Mouse (Mus musculus): ENCODE measurements around the gene Duoxa1. TPM values are rescaled to one million over a fixed set of nuclear protein-coding genes. Genes with fewer than 3 reads are reported as not detected.
"Not testable (repeated sequence)": the region's sequence is repeated elsewhere in the genome, so short reads cannot be mapped to it uniquely, and the experiment has no call there.

The Duoxa1 gene
- total RNA-seq (2014; fragmentation: Nextera tagmentation) = not detected in 2 replicates
- total RNA-seq (2017) = not detected in 2 replicates

GRCm38 (mm10) chr2:122313536-122313935 is at the start of gene Duoxa1:
Gene Duoxa1 (minus strand): TSS chr2:122313730.
- ATAC-seq (replicated peaks; ENCODE audit: low FRiP score, low TSS enrichment, poor library complexity, severe bottlenecking) = no peak

DNA sequence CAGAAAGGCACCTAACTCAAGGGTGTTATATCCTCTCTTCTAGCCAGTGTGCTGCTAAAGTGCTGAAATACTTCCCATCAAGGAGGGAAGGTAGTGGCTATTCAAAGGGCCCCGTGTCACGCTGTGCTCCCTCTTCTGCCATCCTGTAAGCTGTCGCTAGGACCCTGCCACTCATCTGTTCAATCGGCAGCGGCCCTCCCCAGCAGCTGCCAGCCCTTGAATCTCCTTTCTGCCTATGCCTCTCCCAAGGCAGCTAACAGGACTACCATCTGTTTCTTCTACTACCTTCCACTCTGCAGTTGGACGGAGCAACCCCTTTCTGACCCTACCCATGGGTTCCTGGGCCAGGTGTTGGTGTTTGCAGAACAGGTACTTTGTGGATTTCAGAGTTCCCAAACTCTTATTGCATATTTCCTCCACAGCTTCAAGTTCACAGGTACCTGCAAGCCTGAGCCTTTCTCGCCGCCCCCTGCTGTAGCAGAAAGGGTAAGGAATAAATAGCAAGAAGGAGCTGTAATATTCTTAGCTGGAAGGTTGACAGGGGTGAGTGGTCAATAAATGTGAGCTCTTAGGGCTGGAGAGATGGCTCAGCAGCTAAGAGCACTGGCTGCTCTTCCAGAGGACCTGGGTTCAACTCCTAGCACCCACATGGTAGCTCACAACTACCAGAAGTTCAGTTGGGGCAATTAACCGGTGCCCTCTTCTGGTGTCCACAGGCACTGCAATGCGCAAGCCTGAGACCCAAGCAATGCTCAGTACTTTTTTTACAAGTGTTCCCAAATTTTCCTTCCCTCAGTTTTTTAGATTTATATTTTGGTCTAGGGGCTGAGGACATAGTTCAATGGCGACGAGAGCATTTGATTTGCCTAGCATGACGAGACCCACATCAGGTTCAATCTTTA is 49.3 kb upstream of the Duoxa1 start:
- ATAC-seq (replicated peaks; ENCODE audit: low FRiP score, low TSS enrichment, poor library complexity, severe bottlenecking) = no peak

GRCm38 (mm10) chr2:122361868-122362621 is 48.5 kb upstream of the Duoxa1 start:
- ATAC-seq (replicated peaks; ENCODE audit: low FRiP score, low TSS enrichment, poor library complexity, severe bottlenecking) = no peak

DNA sequence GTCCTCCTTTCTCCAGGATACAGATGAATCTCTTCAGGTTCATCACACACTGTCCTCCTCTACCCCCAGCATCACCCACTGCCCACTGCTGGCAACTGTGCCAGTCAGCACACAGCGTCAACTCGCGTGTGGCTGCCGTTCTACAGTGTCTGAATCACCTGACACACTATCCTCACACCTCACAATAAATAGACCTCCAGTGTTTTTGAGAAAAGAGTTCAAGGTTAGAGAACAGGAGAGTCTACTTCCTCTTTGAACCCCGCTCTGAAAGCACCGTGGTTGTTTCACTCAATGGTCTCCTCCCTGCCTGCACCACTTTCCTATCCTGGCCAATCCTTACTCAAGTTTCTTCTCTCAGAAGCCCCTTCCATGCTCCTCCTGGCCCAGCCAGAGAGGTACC is 47.7 kb upstream of the Duoxa1 start:
- no peak for ATAC-seq (replicated peaks; ENCODE audit: low FRiP score, low TSS enrichment, poor library complexity, severe bottlenecking)

DNA sequence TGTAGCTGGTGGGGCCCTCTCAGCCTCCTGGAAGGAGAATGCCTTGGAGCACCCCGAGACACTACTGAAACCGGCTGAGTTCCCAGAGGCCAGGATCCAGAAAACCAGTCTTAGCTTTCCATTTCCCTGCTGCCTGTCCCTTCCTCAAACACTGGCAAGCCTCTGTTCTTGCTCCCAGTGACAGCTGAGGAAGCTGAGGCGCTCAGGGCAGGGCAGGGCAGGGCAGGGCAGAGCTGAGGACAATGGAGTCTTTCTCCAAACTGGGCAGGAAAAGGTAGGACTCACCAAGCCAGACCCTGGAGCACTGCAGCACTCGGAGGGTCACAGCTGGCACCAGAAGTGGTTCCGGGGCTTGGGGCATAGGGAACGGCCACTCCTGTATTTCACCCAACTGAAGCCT is 46.8 kb upstream of the Duoxa1 start:
- ATAC-seq (replicated peaks; ENCODE audit: low FRiP score, low TSS enrichment, poor library complexity, severe bottlenecking) = no peak

DNA sequence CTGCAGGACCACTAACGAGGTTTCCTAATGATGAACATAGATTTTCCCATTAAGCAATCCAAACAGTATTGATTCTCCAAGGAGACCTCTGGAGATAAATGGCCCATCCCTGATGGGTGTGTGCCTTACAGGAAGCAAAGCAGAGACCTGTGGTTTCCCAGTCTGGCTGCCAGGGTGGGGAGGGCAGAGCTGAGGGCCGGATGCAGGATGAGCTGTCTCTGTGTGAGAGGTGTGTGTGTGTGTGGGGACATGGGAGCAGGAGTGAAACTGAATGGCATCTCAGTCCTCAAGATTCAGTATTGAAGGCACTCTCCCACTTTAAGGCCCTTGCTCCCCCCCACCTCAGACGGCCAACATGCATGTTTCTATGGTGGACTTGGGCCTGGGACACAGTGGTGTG is 42.7 kb upstream of the Duoxa1 start:
- ATAC-seq (replicated peaks; ENCODE audit: low FRiP score, low TSS enrichment, poor library complexity, severe bottlenecking) = no peak

DNA sequence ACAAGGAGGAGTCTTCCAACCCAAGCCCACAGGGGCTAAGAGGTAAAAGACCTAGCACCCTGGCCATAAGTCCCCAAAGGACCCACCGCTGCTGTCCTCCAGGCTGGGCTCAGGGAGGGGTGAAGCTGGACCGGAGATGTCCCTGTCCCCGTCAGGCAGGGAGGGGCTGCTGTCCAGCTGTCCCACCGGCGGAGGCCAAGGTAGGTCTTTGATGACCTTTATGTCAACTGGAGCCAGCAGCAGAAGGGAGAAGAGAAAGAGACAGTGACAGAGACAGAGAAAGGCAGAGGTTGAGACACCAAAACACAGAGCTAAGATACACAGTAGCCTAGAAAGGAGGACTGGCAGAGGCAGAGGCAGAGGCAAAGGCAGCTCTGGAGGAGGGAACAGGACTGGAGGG is 41.9 kb upstream of the Duoxa1 start:
- no peak for ATAC-seq (replicated peaks; ENCODE audit: low FRiP score, low TSS enrichment, poor library complexity, severe bottlenecking)

DNA sequence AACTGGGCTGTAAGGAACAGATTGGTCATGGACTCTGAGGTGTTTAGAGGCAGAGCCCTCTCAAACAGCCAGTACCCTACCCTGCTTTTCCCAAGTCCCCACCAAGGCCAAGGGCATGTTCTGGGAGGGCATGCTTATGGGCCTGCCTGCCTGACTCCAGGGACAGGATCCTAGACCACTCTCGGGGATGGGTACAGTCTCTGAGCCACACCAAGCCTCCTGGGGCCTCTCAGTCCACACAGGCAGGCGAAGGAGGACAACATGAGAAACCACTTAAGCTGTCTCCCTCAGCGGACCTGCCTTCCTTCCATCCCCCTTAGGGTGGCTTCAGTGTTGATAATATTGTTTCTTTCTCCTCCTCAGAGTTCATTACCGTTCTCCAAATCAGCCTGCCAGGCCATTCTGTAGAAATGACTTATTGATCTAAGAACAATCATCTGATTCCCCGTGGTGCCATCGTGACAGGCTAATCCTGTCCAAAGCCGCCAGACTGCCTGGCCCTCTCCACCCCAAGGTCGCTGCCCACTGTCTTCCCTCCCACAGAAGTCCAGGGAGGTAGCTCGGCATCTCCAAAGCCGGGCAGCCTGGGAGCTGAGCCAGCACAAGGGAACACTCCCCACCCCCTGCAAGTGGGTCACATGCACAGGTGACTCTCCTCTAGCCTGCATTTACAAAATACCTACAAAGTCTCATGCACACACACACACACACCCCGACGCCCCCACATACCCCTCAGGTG is 40.8 kb upstream of the Duoxa1 start:
- ATAC-seq (replicated peaks; ENCODE audit: low FRiP score, low TSS enrichment, poor library complexity, severe bottlenecking) = no peak

GRCm38 (mm10) chr2:122353765-122354164 is 40.2 kb upstream of the Duoxa1 start:
- no peak for ATAC-seq (replicated peaks; ENCODE audit: low FRiP score, low TSS enrichment, poor library complexity, severe bottlenecking)

DNA sequence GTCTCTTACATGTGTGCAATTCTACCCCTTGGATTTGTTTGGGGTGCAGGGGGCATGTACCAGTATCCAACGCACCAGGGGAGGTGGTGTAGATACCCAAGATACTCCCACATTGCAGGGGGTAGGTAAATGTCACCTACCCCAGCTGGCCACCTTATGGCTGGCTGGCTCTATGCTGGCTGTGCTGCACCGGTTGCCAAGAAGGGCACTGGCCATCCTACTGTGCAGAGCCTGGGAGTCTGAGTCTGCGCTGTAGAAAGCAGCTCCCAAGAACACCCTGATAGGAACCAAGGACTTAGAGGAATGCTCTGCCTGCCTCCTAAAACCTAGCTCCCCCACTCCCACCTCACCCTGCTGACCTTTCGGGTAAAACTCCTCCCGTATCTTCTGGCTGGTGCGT is 39.5 kb upstream of the Duoxa1 start:
- ATAC-seq (replicated peaks; ENCODE audit: low FRiP score, low TSS enrichment, poor library complexity, severe bottlenecking) = no peak

- no peak for ATAC-seq (replicated peaks; ENCODE audit: low FRiP score, low TSS enrichment, poor library complexity, severe bottlenecking)
Measured at GRCm38 (mm10) chr2:122351931-122352329, 38.4 kb upstream of the Duoxa1 start.

DNA sequence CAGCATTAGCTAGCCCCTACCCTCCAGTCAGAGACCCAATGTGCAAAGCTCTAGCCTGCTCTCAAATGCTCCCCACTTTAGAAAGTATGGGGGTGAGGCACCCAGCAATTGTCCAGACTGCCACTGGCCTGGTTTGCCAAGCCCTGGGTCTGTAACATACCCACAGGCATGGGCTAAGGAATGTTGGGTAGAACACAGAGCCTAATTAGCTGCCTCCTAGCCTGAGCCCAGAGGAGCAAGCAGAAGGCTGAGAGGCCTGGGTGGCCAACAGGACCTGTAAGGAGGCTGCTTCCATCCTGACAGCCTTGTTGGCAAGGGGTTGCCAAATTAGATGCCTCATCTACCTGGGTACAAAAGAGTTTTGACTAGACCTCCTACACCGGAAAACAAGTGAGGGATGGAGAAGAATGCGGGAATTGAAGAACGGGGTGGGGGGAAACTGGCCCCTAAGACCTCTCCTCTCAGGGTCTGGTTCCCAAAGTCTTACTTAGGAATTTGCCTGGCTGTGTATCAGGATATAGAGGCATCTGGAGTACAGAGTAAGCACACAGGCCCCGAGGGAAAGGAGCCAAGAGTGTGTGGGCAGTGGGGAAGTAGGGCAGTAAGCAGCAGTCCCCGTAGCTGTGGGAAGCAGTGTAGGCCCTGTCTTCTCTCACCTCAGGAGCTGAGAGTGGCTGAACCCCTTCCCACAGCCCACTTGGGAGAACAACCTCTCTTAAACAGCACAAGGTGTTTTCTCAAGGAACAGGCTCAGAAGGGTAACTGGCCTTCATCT is 37.8 kb upstream of the Duoxa1 start:
- no peak for ATAC-seq (replicated peaks; ENCODE audit: low FRiP score, low TSS enrichment, poor library complexity, severe bottlenecking)

DNA sequence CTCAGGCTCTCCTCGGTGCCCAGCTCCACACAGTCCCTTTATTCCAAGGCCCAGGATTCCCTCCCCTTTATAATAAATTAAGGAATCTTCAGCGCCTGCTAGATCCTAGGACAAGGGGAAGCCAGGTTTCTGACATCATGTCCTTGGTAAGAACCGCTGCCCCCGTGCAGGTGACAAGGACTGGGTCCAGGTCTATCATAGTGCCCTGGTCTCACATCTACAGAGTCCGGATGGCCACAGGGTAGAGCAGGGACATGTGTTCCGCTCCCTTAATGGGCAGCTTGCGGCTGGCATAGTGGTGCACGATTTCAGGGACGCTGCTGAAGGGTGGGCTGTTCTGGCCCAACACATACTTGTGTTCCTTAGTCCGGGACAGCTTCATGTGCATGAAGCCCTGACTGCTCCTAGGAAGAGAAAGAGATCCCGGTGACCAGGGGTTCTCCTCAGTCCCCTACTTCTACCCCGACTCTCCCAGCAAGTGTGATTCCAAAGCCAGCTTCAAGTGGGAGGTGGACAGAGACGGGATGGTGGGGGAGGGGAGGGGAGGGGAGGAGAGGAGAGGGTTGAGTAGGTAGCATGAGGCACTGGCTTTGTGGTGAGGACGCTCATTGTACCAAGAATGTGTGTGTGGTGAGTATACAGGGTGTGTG is 35.7 kb upstream of the Duoxa1 start:
- ATAC-seq (replicated peaks; ENCODE audit: low FRiP score, low TSS enrichment, poor library complexity, severe bottlenecking) = peak; percentile 16

GRCm38 (mm10) chr2:122348531-122349131 is 35.1 kb upstream of the Duoxa1 start:
- peak; percentile 75 for ATAC-seq (replicated peaks; ENCODE audit: low FRiP score, low TSS enrichment, poor library complexity, severe bottlenecking)

- no peak for ATAC-seq (replicated peaks; ENCODE audit: low FRiP score, low TSS enrichment, poor library complexity, severe bottlenecking)
Measured at GRCm38 (mm10) chr2:122347257-122347656, 33.7 kb upstream of the Duoxa1 start.

DNA sequence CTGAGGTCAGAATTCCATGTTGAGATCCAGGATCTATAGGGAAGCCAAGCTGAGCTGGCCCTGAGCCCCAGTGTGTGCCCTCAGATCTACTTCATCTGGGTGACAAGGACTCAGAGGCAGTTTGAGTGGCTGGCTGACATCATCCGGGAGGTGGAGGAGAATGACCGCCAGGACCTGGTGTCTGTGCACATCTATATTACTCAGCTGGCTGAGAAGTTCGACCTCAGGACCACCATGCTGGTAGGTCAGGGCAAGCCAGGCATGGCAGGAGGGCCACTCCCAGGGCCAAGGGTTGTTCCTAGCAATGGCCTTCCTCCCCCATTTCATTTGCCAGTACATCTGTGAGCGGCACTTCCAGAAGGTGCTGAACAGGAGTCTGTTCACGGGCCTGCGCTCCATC is 32.6 kb upstream of the Duoxa1 start:
- not testable (repeated sequence) for ATAC-seq (replicated peaks; ENCODE audit: low FRiP score, low TSS enrichment, poor library complexity, severe bottlenecking)

DNA sequence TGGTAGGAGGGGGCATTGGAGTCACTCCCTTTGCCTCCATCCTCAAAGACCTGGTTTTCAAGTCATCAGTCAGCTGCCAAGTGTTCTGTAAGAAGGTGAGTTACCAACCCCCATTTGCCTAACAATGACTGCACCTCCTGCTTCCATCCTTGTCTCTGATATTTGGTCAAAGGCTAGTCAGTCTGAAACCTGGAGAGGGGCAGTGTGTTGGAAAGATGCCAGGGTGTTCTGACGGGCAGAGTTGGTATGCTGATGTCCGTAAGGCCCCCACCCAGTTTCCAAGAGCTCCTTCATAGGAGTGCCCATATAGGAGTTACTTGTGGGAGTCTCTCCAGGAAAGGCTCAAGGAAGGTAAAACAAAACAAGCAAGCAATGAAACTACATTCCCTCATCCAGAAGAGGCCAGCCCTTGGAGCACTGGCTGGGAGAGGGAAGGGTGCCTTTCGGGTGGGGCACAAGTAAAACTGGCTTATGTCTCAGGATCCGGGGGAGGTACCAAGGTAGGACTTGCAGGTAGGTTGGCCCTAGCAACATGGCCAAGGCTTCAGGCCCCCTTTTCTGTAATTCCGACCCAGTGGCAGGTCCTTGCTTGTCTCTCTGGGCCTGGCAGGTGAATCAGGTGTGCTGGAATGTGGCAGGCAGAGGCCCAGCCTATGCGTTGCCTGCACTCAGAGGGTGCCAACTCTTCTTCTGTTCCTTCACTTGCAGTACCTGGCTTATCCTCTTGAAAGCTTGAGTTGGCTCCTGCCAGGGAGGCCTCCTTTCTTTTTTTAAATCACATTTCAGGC is 31.8 kb upstream of the Duoxa1 start:
- no peak for ATAC-seq (replicated peaks; ENCODE audit: low FRiP score, low TSS enrichment, poor library complexity, severe bottlenecking)

GRCm38 (mm10) chr2:122337291-122337690 is 23.8 kb upstream of the Duoxa1 start:
- ATAC-seq (replicated peaks; ENCODE audit: low FRiP score, low TSS enrichment, poor library complexity, severe bottlenecking) = no peak
